Mouse (Mus musculus): Measurements from ENCODE around the gene Specc1l. TPM values are rescaled to one million over a fixed set of nuclear protein-coding genes. Genes with fewer than 3 reads are reported as not detected.

Specc1l gene
- polyA plus RNA-seq, 1 experiment, result 0.20 TPM

DNA sequence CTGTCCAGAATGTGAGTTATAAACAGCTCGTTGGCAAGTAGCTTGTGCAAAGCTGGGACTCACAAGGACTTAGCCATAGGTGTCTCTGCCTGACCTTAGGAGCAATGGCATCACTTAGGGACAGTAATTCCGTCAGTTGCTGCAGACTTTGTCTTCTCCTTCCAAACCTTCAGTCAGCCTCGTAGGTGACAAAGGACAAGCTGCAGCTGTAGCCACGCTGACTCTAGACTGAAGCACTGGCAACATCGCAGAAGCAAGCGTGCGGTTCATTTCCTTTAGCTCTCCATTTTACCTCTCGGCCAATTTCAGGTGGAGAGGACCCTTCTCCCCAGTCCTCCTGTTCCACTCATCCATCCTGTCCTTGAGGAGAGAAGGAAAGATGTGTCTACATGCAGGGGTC lies 112.1 kb downstream of the Specc1l start:
- H3K9me3 ChIP-seq (ENCODE audit: control insufficient read depth, low read length), result no peaks in the 10 kb centered on the region
- peaks cover 13% of the 10 kb centered on the region for H3K27me3 ChIP-seq (ENCODE audit: control insufficient read depth)
- TF ChIP-seq GATA1 (IDR thresholded peaks at IDR 0.05; ENCODE audit: low read length), result no peak
- no peak for TF ChIP-seq TAL1 (IDR thresholded peaks at IDR 0.05; ENCODE audit: low read length)
- H3K4me1 ChIP-seq (ENCODE audit: control insufficient read depth), result no peaks in the 10 kb centered on the region
- H3K36me3 ChIP-seq (ENCODE audit: control insufficient read depth), result no peaks in the 10 kb centered on the region
- no peak overlapping the region for H3K4me3 ChIP-seq (replicated peaks)

DNA sequence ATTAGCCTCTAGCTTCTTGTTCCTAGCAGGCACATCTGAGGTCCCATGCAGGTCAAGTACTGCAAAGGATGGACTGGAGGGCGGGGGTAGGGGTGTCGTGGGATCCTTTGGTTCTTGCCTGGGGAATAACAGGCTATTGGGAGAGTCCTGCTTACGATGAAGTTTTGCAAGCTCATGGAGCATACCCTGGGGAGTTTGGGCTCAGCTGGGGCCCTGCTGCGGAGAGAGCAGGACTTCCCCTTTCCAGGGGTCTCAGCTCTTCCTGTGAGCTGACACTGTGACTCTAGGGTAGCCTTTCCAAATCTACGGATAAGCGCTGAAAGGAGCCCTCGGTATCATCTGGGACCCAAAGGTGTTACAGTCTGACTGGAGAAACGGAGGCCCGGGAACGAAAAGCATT lies 112.5 kb downstream of the Specc1l start:
- no peaks in the 10 kb centered on the region for H3K36me3 ChIP-seq (ENCODE audit: control insufficient read depth)
- H3K9me3 ChIP-seq (ENCODE audit: control insufficient read depth, low read length), result no peaks in the 10 kb centered on the region
- H3K4me1 ChIP-seq (ENCODE audit: control insufficient read depth), result no peaks in the 10 kb centered on the region
- TF ChIP-seq GATA1 (IDR thresholded peaks at IDR 0.05; ENCODE audit: low read length) (no peak), TAL1 (IDR thresholded peaks at IDR 0.05; ENCODE audit: low read length) (no peak)
- H3K27me3 ChIP-seq (ENCODE audit: control insufficient read depth), result peaks cover 9% of the 10 kb centered on the region
- no peak overlapping the region for H3K4me3 ChIP-seq (replicated peaks)

DNA sequence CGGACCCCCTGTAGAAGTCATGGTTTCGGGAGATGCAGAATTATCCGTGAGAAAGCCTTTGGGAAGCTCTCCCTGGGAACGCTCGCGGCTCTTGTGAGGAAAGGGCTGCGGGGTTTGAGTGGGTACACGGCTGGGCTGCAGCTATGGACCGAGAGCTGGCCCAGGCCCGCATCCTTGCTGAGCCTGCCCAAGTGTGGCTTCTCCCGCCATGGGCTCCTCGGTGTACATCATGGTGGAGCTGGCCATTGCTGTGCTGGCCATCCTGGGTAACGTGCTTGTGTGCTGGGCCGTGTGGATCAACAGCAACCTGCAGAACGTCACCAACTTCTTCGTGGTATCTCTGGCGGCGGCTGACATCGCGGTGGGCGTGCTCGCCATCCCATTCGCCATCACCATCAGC lies 113.9 kb downstream of the Specc1l start:
- TF ChIP-seq TAL1 (IDR thresholded peaks at IDR 0.05; ENCODE audit: low read length), result no peak
- no peak for TF ChIP-seq GATA1 (IDR thresholded peaks at IDR 0.05; ENCODE audit: low read length)
- Histone ChIP-seq H3K4me3 (replicated peaks) (no peak overlapping the region), H3K4me1 (ENCODE audit: control insufficient read depth) (no peaks in the 10 kb centered on the region), H3K9me3 (ENCODE audit: control insufficient read depth, low read length) (no peaks in the 10 kb centered on the region), H3K36me3 (ENCODE audit: control insufficient read depth) (no peaks in the 10 kb centered on the region), H3K27me3 (ENCODE audit: control insufficient read depth) (no peaks in the 10 kb centered on the region)

DNA sequence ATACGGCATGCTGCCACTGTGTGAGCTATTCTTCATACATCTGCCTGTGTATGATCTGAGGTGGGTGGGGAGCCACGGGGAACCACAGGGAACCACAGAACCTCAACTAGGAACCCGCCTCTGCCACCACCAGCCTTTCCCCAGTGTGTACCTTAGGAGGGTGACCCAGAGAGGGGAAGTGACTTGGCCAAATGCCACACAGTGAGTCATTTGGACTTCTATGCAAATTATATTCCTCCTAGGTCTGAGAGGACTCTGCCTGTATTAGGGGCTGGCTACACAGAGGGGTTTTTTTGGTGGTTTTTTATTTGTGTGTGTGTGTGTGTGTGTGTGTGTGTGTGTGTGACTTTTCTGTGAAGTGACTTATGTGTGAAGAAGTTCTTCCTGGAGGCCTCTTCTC lies 114.7 kb downstream of the Specc1l start:
- TF ChIP-seq TAL1 (IDR thresholded peaks at IDR 0.05; ENCODE audit: low read length) (no peak), GATA1 (IDR thresholded peaks at IDR 0.05; ENCODE audit: low read length) (no peak)
- Histone ChIP-seq H3K27me3 (ENCODE audit: control insufficient read depth) (no peaks in the 10 kb centered on the region), H3K4me1 (ENCODE audit: control insufficient read depth) (no peaks in the 10 kb centered on the region), H3K4me3 (replicated peaks) (no peak overlapping the region), H3K36me3 (ENCODE audit: control insufficient read depth) (no peaks in the 10 kb centered on the region), H3K9me3 (ENCODE audit: control insufficient read depth, low read length) (no peaks in the 10 kb centered on the region)

GRCm38 (mm10) chr10:75327081-75327480 lies 115.2 kb downstream of the Specc1l start:
- Histone ChIP-seq H3K4me3 (replicated peaks) (no peak overlapping the region), H3K27me3 (ENCODE audit: control insufficient read depth) (no peaks in the 10 kb centered on the region), H3K4me1 (ENCODE audit: control insufficient read depth) (no peaks in the 10 kb centered on the region), H3K9me3 (ENCODE audit: control insufficient read depth, low read length) (no peaks in the 10 kb centered on the region), H3K36me3 (ENCODE audit: control insufficient read depth) (no peaks in the 10 kb centered on the region)
- TF ChIP-seq TAL1 (IDR thresholded peaks at IDR 0.05; ENCODE audit: low read length) (no peak), GATA1 (IDR thresholded peaks at IDR 0.05; ENCODE audit: low read length) (no peak)

DNA sequence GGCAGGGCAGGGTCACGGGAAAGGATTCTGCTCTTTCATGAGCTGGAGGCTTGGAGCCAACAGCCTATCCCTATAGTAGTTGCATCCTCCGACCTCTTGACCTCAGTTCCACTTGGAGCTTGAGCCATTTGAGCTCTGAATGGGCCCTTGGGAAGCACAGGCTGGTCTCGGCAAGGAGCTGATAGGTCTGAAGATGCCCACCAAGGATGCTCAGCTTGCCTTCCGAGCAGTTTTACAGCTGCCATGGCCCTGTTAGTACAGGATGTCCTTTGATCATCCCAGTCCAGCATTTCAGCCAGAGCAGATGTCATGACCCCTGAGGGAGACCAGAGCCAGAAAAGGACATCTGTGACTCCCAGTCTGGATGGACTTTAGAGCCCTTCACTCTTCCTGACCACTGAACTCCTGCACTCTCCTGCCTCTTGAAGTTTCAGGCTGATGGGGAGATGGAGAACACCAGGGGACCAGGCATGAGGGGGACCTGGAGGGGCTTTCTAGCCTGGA lies 116.4 kb downstream of the Specc1l start:
- no peak for TF ChIP-seq TAL1 (IDR thresholded peaks at IDR 0.05; ENCODE audit: low read length)
- TF ChIP-seq GATA1 (IDR thresholded peaks at IDR 0.05; ENCODE audit: low read length), result no peak
- no peaks in the 10 kb centered on the region; the same call in 1 of the 2 replicates for H3K36me3 ChIP-seq (ENCODE audit: control insufficient read depth)
- H3K4me3 ChIP-seq (replicated peaks), result no peak overlapping the region
- no peaks in the 10 kb centered on the region for H3K4me1 ChIP-seq (ENCODE audit: control insufficient read depth)
- no peaks in the 10 kb centered on the region for H3K9me3 ChIP-seq (ENCODE audit: control insufficient read depth, low read length)
- H3K27me3 ChIP-seq (ENCODE audit: control insufficient read depth), result no peaks in the 10 kb centered on the region

GRCm38 (mm10) chr10:75332268-75332667 lies 120.4 kb downstream of the Specc1l start:
- no peaks in the 10 kb centered on the region for H3K27me3 ChIP-seq (ENCODE audit: control insufficient read depth)
- no peaks in the 10 kb centered on the region; the same call in 1 of the 2 replicates for H3K36me3 ChIP-seq (ENCODE audit: control insufficient read depth)
- H3K4me1 ChIP-seq (ENCODE audit: control insufficient read depth), result no peaks in the 10 kb centered on the region
- H3K4me3 ChIP-seq (replicated peaks), result no peak overlapping the region
- TF ChIP-seq TAL1 (IDR thresholded peaks at IDR 0.05; ENCODE audit: low read length), result no peak
- no peak for TF ChIP-seq GATA1 (IDR thresholded peaks at IDR 0.05; ENCODE audit: low read length)
- H3K9me3 ChIP-seq (ENCODE audit: control insufficient read depth, low read length), result no peaks in the 10 kb centered on the region

DNA sequence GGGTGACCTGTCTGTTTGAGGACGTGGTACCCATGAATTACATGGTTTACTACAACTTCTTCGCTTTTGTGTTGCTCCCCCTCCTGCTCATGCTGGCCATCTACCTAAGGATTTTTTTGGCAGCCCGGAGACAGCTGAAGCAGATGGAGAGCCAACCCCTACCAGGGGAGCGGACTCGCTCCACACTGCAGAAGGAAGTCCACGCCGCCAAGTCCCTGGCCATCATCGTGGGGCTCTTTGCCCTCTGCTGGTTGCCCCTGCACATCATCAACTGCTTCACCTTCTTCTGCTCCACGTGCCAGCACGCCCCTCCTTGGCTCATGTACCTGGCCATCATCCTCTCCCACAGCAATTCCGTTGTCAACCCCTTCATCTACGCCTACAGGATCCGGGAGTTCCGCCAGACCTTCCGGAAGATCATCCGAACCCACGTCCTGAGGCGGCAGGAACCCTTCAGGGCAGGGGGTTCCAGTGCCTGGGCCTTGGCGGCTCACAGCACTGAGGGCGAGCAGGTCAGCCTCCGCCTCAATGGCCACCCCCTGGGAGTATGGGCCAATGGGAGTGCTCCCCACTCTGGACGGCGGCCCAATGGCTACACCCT lies 121.4 kb downstream of the Specc1l start:
- no peaks in the 10 kb centered on the region for H3K4me1 ChIP-seq (ENCODE audit: control insufficient read depth)
- H3K27me3 ChIP-seq (ENCODE audit: control insufficient read depth), result no peaks in the 10 kb centered on the region
- no peak overlapping the region for H3K4me3 ChIP-seq (replicated peaks)
- no peaks in the 10 kb centered on the region for H3K9me3 ChIP-seq (ENCODE audit: control insufficient read depth, low read length)
- H3K36me3 ChIP-seq (ENCODE audit: control insufficient read depth), result no peaks in the 10 kb centered on the region; the same call in 1 of the 2 replicates
- no peak for TF ChIP-seq TAL1 (IDR thresholded peaks at IDR 0.05; ENCODE audit: low read length)
- no peak for TF ChIP-seq GATA1 (IDR thresholded peaks at IDR 0.05; ENCODE audit: low read length)

DNA sequence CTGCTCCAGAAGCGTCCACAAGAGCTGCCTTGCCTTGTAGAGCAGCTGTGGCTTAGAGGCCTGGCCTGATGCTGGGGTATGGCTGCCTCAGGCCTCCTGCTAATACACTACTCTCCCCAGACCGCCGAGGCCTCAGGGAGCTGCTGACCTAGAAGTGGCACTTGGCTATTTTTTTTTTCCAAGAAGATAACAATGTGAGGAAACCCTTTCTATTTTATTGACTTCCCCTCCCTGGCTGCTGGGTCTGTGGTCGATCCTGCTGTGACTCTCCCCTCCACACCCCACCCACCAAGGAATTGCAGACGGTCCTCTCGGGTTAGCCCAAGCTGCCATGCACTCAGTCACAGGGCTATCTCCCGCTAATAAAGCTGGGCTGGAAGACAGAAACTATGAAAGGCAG lies 122.3 kb downstream of the Specc1l start:
- no peaks in the 10 kb centered on the region; the same call in 1 of the 2 replicates for H3K36me3 ChIP-seq (ENCODE audit: control insufficient read depth)

More for the DNA sequence above, 122.3 kb downstream of the Specc1l start:
- Histone ChIP-seq H3K4me1 (ENCODE audit: control insufficient read depth) (no peaks in the 10 kb centered on the region), H3K27me3 (ENCODE audit: control insufficient read depth) (no peaks in the 10 kb centered on the region), H3K4me3 (replicated peaks) (no peak overlapping the region), H3K9me3 (ENCODE audit: control insufficient read depth, low read length) (no peaks in the 10 kb centered on the region)
- TF ChIP-seq TAL1 (IDR thresholded peaks at IDR 0.05; ENCODE audit: low read length) (no peak), GATA1 (IDR thresholded peaks at IDR 0.05; ENCODE audit: low read length) (no peak)

All from erythroblast, embryonic 14.5 days (primary cell).